Mouse (Mus musculus): Measurements from ENCODE around the gene Fkbp8. TPM values are rescaled to one million over a fixed set of nuclear protein-coding genes. Genes with fewer than 3 reads are reported as not detected.

Gene Fkbp8
- polyA plus RNA-seq, 1 experiment from 2014 or later: 313 TPM

- Histone ChIP-seq H3K4me1 (peaks cover 55% of the 10 kb centered on the region), H3K27ac (no peak overlapping the region), H3K4me2 (no peak overlapping the region), H3K9me3 (no peaks in the 10 kb centered on the region), H3K4me3 (no peak overlapping the region), H3K36me3 (no peaks in the 10 kb centered on the region), H3K27me3 (no peaks in the 10 kb centered on the region), H3K9ac (no peak overlapping the region)
- 86% methylated on average over 6 of the region's 6 CpGs for WGBS
- ATAC-seq (ENCODE audit: borderline replicate concordance, extremely low read depth, low FRiP score, low TSS enrichment): no peak
These were observed 36.4 kb downstream of the Fkbp8 start for GRCm38 (mm10) chr8:70563763-70564387.

DNA sequence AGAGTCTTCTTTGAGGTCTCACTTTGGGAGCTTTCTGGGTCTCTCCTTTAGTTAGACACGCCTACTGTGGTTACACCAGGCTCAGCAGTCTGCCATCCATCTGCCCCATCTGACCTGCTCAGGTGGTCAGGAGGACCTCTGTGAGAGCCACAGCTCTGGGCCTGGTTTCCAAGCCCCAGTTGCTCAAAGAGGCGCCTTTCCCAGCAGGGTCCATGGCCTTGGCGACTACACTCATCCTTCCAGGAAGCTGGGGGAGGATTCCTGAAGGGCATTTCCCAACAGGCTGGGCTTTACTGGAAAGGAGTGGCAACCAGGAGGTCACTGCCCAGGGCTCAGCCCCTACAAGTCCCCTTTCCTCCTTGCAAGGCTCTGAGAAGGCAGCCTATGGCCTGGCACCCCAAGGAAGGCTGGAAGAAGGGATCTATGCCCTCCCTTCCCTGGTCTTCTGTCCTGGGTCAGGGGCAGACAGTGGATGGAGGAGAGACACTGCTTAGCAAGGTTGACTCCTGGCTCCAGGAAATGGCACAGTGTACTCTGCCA, 37.2 kb downstream of the Fkbp8 start:
- ATAC-seq (ENCODE audit: borderline replicate concordance, extremely low read depth, low FRiP score, low TSS enrichment): no peak
- H3K27me3 ChIP-seq: no peaks in the 10 kb centered on the region
- 66% methylated on average over 3 of the region's 3 CpGs for WGBS
- H3K9ac ChIP-seq: no peak overlapping the region
- H3K27ac ChIP-seq: no peak overlapping the region
- H3K36me3 ChIP-seq: no peaks in the 10 kb centered on the region
- H3K4me2 ChIP-seq: no peak overlapping the region
- H3K4me3 ChIP-seq: no peak overlapping the region
- H3K4me1 ChIP-seq: peaks cover 48% of the 10 kb centered on the region
- H3K9me3 ChIP-seq: no peaks in the 10 kb centered on the region

DNA sequence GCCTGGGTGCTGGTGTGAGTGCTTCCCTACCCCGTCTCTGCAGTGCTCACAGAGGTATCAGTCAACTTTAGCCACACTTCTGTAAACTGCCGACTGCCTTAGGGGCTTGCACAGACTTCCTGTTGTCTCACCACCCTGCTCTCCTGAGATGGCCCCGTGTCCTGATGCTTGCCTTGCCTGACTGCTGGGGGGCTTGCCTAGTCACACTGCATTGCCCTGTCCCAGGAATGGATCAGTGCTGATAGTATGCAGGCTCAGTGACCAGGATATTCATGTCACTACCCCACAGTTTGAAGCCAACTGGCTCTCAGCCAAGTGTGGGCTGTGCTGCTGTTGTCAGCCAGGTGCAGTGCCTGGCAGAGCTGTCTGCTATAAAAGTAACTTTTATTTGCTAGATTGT, 38.0 kb downstream of the Fkbp8 start:
- H3K4me2 ChIP-seq: no peak overlapping the region
- no peak overlapping the region for H3K27ac ChIP-seq
- peaks cover 40% of the 10 kb centered on the region for H3K4me1 ChIP-seq
- H3K27me3 ChIP-seq: no peaks in the 10 kb centered on the region
- no peak overlapping the region for H3K9ac ChIP-seq
- WGBS: 41% methylated on average over 3 of the region's 3 CpGs
- H3K9me3 ChIP-seq: no peaks in the 10 kb centered on the region
- ATAC-seq (ENCODE audit: borderline replicate concordance, extremely low read depth, low FRiP score, low TSS enrichment): no peak
- H3K36me3 ChIP-seq: no peaks in the 10 kb centered on the region
- H3K4me3 ChIP-seq: no peak overlapping the region

- no peaks in the 10 kb centered on the region for H3K36me3 ChIP-seq
- H3K27me3 ChIP-seq: no peaks in the 10 kb centered on the region
- peak; percentile 20; the same call in 1 of the 2 replicates for ATAC-seq (ENCODE audit: borderline replicate concordance, extremely low read depth, low FRiP score, low TSS enrichment)
- H3K9ac ChIP-seq: no peak overlapping the region
- H3K9me3 ChIP-seq: no peaks in the 10 kb centered on the region
- H3K27ac ChIP-seq: no peak overlapping the region
- peaks cover 3% of the 10 kb centered on the region; the same call in 1 of the 2 replicates for H3K4me1 ChIP-seq
- H3K4me3 ChIP-seq: no peak overlapping the region
- no peak overlapping the region for H3K4me2 ChIP-seq
These were observed 42.8 kb downstream of the Fkbp8 start for GRCm38 (mm10) chr8:70570360-70570759.

DNA sequence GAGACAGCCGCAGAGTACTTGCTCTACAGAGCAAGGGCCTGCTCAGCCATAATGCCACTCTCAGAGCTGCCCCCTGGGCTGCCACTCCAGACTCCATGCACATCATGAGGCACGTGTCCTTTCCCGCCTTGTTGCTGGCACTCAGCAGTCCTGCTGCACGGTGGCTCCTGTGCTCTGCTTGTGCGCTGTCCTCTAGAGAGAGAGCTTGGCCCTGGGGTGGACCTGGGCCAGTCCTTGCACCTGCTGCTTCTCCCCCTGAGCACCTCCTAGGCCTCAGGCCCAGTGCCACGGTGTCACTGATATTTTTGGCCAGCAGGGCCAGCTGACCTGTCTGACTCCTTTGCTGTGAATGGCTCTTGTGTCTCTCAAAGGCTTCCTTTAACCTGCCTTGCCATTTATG, 43.5 kb downstream of the Fkbp8 start:
- 66% methylated on average over 6 of the region's 6 CpGs for WGBS
- H3K4me1 ChIP-seq: no peaks in the 10 kb centered on the region
- no peaks in the 10 kb centered on the region for H3K9me3 ChIP-seq
- H3K4me3 ChIP-seq: no peak overlapping the region
- no peak overlapping the region for H3K4me2 ChIP-seq
- no peak overlapping the region for H3K9ac ChIP-seq
- no peaks in the 10 kb centered on the region for H3K27me3 ChIP-seq
- H3K36me3 ChIP-seq: no peaks in the 10 kb centered on the region
- ATAC-seq (ENCODE audit: borderline replicate concordance, extremely low read depth, low FRiP score, low TSS enrichment): no peak
- no peak overlapping the region for H3K27ac ChIP-seq

- no peaks in the 10 kb centered on the region for H3K27me3 ChIP-seq
- H3K4me1 ChIP-seq: no peaks in the 10 kb centered on the region
- H3K27ac ChIP-seq: no peak overlapping the region
- no peaks in the 10 kb centered on the region for H3K9me3 ChIP-seq
- H3K4me3 ChIP-seq: no peak overlapping the region
- H3K4me2 ChIP-seq: no peak overlapping the region
- no peak for ATAC-seq (ENCODE audit: borderline replicate concordance, extremely low read depth, low FRiP score, low TSS enrichment)
- H3K36me3 ChIP-seq: peaks cover 12% of the 10 kb centered on the region
- H3K9ac ChIP-seq: no peak overlapping the region
These were observed 46.8 kb downstream of the Fkbp8 start for GRCm38 (mm10) chr8:70574302-70574701.

GRCm38 (mm10) chr8:70574915-70575314, 47.4 kb downstream of the Fkbp8 start:
- no peak overlapping the region for H3K27ac ChIP-seq
- no peak overlapping the region for H3K9ac ChIP-seq
- 52% methylated on average over 4 of the region's 4 CpGs for WGBS
- H3K4me1 ChIP-seq: no peaks in the 10 kb centered on the region
- peaks cover 14% of the 10 kb centered on the region for H3K36me3 ChIP-seq
- ATAC-seq (ENCODE audit: borderline replicate concordance, extremely low read depth, low FRiP score, low TSS enrichment): no peak
- no peak overlapping the region for H3K4me3 ChIP-seq
- H3K27me3 ChIP-seq: no peaks in the 10 kb centered on the region
- no peaks in the 10 kb centered on the region for H3K9me3 ChIP-seq
- no peak overlapping the region for H3K4me2 ChIP-seq

DNA sequence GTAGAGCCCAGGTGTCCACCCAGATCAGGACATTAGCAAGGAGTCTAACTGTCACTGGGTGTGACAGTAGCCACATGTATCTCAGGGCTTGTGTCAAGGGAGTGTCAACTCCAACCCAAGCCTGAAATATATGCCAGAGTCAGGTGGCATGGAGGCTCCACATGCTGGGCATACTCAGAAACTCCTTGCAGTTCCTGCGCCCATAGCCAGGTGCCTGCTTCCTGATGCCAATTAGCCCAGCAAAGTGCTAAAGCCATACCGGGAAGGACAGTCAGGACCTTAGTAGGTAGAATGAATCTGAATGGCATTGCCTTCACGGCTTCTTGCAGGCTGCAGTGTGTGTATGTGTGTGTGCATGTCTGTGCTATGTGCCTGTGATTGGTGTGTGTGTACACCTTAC, 49.7 kb downstream of the Fkbp8 start:
- Histone ChIP-seq H3K27ac (no peak overlapping the region), H3K4me3 (no peak overlapping the region), H3K36me3 (peaks cover 36% of the 10 kb centered on the region), H3K27me3 (no peaks in the 10 kb centered on the region), H3K4me2 (no peak overlapping the region), H3K9ac (no peak overlapping the region), H3K4me1 (no peaks in the 10 kb centered on the region), H3K9me3 (no peaks in the 10 kb centered on the region)
- ATAC-seq (ENCODE audit: borderline replicate concordance, extremely low read depth, low FRiP score, low TSS enrichment): no peak
- WGBS: 94% methylated on average over 3 of the region's 3 CpGs

GRCm38 (mm10) chr8:70583476-70584387, 56.2 kb downstream of the Fkbp8 start:
- no peaks in the 10 kb centered on the region for H3K27me3 ChIP-seq
- H3K9ac ChIP-seq: no peak overlapping the region
- H3K9me3 ChIP-seq: no peaks in the 10 kb centered on the region
- no peak overlapping the region for H3K27ac ChIP-seq
- H3K4me1 ChIP-seq: no peaks in the 10 kb centered on the region; the same call in 1 of the 2 replicates
- no peak overlapping the region for H3K4me2 ChIP-seq
- WGBS: 89% methylated on average over 18 of the region's 18 CpGs
- H3K36me3 ChIP-seq: peaks cover 84% of the 10 kb centered on the region
- no peak overlapping the region for H3K4me3 ChIP-seq
- no peak for ATAC-seq (ENCODE audit: borderline replicate concordance, extremely low read depth, low FRiP score, low TSS enrichment)

- no peak overlapping the region for H3K4me3 ChIP-seq
- H3K27ac ChIP-seq: no peak overlapping the region
- no peaks in the 10 kb centered on the region for H3K9me3 ChIP-seq
- no peaks in the 10 kb centered on the region for H3K27me3 ChIP-seq
- H3K9ac ChIP-seq: no peak overlapping the region
- no peaks in the 10 kb centered on the region; the same call in 1 of the 2 replicates for H3K4me1 ChIP-seq
- ATAC-seq (ENCODE audit: borderline replicate concordance, extremely low read depth, low FRiP score, low TSS enrichment): no peak
- WGBS: 85% methylated on average over 9 of the region's 9 CpGs
- peaks cover 87% of the 10 kb centered on the region for H3K36me3 ChIP-seq
- no peak overlapping the region for H3K4me2 ChIP-seq
These were observed 57.2 kb downstream of the Fkbp8 start for GRCm38 (mm10) chr8:70584606-70585257.
